21 mouse cellular contexts compared by ENCODE assay signal in genomic region chr2:72596994-72597925, GRCm38 (mm10).
DNase-seq lines count a peak whose midpoint lies in the region; ATAC-seq and TF ChIP-seq lines count a peak whose summit lies in the region.
"Had no signal": no experiment of that assay in that cellular context is flagged by ENCODE, and none has a peak within 500 bp of the region (broad histone marks: within the 10 kb centered on the region; RNA-seq: fewer than 3 reads in every experiment).

No protein-coding gene starts in this region.

- no peaks in the 10 kb centered on the region for H3K9me3 ChIP-seq in forebrain, embryonic 14.5 days (replicated peaks; ENCODE audit: control insufficient read depth, low read length)
- H3K9me3 ChIP-seq in forebrain, embryonic 10.5 days = no peaks in the 10 kb centered on the region
- no peaks in the 10 kb centered on the region for H3K9me3 ChIP-seq in lung, embryonic 14.5 days (ENCODE audit: low read depth, low read length)
- H3K9me3 ChIP-seq: embryonic facial prominence, embryonic 13.5 days; heart, embryonic 15.5 days; limb, embryonic 10.5 days; lung, embryonic 15.5 days had no signal

- H3K4me1 ChIP-seq in forebrain, embryonic 14.5 days (ENCODE audit: control insufficient read depth, insufficient read depth, low read length) = peaks cover 18% of the 10 kb centered on the region
- peaks cover 12% of the 10 kb centered on the region for H3K4me1 ChIP-seq in forebrain, embryonic 10.5 days
- no peaks in the 10 kb centered on the region for H3K4me1 ChIP-seq in lung, embryonic 14.5 days (ENCODE audit: insufficient read depth)
- H3K4me1 ChIP-seq: heart, embryonic 15.5 days; lung, embryonic 15.5 days had no signal

- no peak for DNase-seq in forebrain, embryonic 14.5 days (ENCODE audit: low spot score)
- DNase-seq in forebrain, embryonic 10.5 days (ENCODE audit: extremely low spot score, low spot score) = no peak
- peak; percentile 42 for DNase-seq in lung, embryonic 14.5 days
- no peak for DNase-seq in lung, postnatal 4 days
- DNase-seq in 416B (ENCODE audit: low read depth) (peak; percentile 1), adipocyte (ENCODE audit: low spot score) (no peak)
- DNase-seq in c-Kit-positive CD71-positive TER-119-positive erythroid progenitor cells, embryonic 14.5 days (ENCODE audit: low spot score) = no peak
- DNase-seq: adrenal gland, adult 2 months; cerebellum, adult 11 months; cerebellum, postnatal 10 days; gastrocnemius, postnatal 14 days; kidney, postnatal 4 days; layer of hippocampus, adult 9-11 months had no signal

- H3K27ac ChIP-seq in forebrain, embryonic 14.5 days (ENCODE audit: low read depth, low read length) = no peak overlapping the region
- H3K27ac ChIP-seq in forebrain, embryonic 10.5 days = no peak overlapping the region
- H3K27ac ChIP-seq in lung, embryonic 14.5 days (ENCODE audit: low read depth) = no peak overlapping the region
- H3K27ac ChIP-seq: embryonic facial prominence, embryonic 13.5 days; heart, embryonic 15.5 days; left cerebral cortex, adult 2 months; limb, embryonic 10.5 days; lung, embryonic 15.5 days; stomach, postnatal 0 days had no signal

- ATAC-seq in forebrain, embryonic 14.5 days = no peak
- no peak for ATAC-seq in lung, embryonic 14.5 days (ENCODE audit: insufficient read depth)
- peak; percentile 84 for ATAC-seq in megakaryocyte, adult 5-6 weeks (ENCODE audit: poor library complexity, severe bottlenecking)
- ATAC-seq: intestine, embryonic 16.5 days had no signal

- H3K4me2 ChIP-seq in forebrain, embryonic 14.5 days (ENCODE audit: low read length) = 0 out of 2 replicates have a peak overlapping the region, but pooled peaks have one; percentile 26
- H3K4me2 ChIP-seq in lung, embryonic 14.5 days = no peak overlapping the region
- H3K4me2 ChIP-seq: embryonic facial prominence, embryonic 13.5 days; heart, embryonic 15.5 days; lung, embryonic 15.5 days had no signal

- no peaks in the 10 kb centered on the region for H3K36me3 ChIP-seq in forebrain, embryonic 14.5 days (ENCODE audit: control insufficient read depth, insufficient read depth, low read length)
- H3K36me3 ChIP-seq in forebrain, embryonic 10.5 days (replicated peaks) = no peaks in the 10 kb centered on the region
- H3K36me3 ChIP-seq in lung, embryonic 14.5 days (ENCODE audit: insufficient read depth) = no peaks in the 10 kb centered on the region
- H3K36me3 ChIP-seq: embryonic facial prominence, embryonic 13.5 days; heart, embryonic 15.5 days; limb, embryonic 10.5 days; lung, embryonic 15.5 days had no signal

- no peak overlapping the region for H3K9ac ChIP-seq in forebrain, embryonic 14.5 days (ENCODE audit: low read length)
- H3K9ac ChIP-seq in lung, embryonic 14.5 days = no peak overlapping the region
- H3K9ac ChIP-seq: embryonic facial prominence, embryonic 13.5 days; heart, embryonic 15.5 days; lung, embryonic 15.5 days had no signal

- no peak for TF ChIP-seq CTCF in lung, embryonic 14.5 days (IDR thresholded peaks at IDR 0.05; ENCODE audit: low read depth)

- H3K27me3 ChIP-seq in forebrain, embryonic 14.5 days (replicated peaks; ENCODE audit: control insufficient read depth, insufficient read depth, low read length) = 0 out of 2 replicates have a peak, but pooled peaks cover 3% of the 10 kb centered on the region
- peaks cover 4% of the 10 kb centered on the region; the same call in 1 of the 2 replicates for H3K27me3 ChIP-seq in forebrain, embryonic 10.5 days (ENCODE audit: poor library complexity, severe bottlenecking)
- H3K27me3 ChIP-seq in lung, embryonic 14.5 days (ENCODE audit: insufficient read depth, low read length) = no peaks in the 10 kb centered on the region
- H3K27me3 ChIP-seq: embryonic facial prominence, embryonic 13.5 days; heart, embryonic 15.5 days; lung, embryonic 15.5 days had no signal

- WGBS in forebrain, embryonic 14.5 days = 50% methylated on average over 14 of the region's 14 CpGs
- WGBS in forebrain, embryonic 10.5 days = 85% methylated on average over 14 of the region's 14 CpGs
- WGBS in lung, embryonic 14.5 days = 43% methylated on average over 14 of the region's 14 CpGs

- no peak overlapping the region for H3K4me3 ChIP-seq in forebrain, embryonic 14.5 days (ENCODE audit: low read depth, low read length)
- no peak overlapping the region for H3K4me3 ChIP-seq in forebrain, embryonic 10.5 days
- H3K4me3 ChIP-seq in lung, embryonic 14.5 days (ENCODE audit: low read depth, low read length) = no peak overlapping the region
- H3K4me3 ChIP-seq: embryonic facial prominence, embryonic 13.5 days; heart, embryonic 15.5 days; left cerebral cortex, adult 2 months; limb, embryonic 10.5 days; lung, embryonic 15.5 days had no signal

Comparison
In these comparisons a context has a peak if more than half of its experiments do, and no peak if none do; other contexts are left out.
1. DNase-seq: peak in lung, embryonic 14.5 days (single experiment) and 416B (single experiment); none in forebrain, embryonic 14.5 days (single experiment), forebrain, embryonic 10.5 days (single experiment), lung, postnatal 4 days (0 of 2), c-Kit-positive CD71-positive TER-119-positive erythroid progenitor cells, embryonic 14.5 days (single experiment) and adipocyte (single experiment).